Mouse (Mus musculus) midbrain, embryonic 12.5 days (tissue): ENCODE results near the gene Srsf2. TPM values are rescaled to one million over a fixed set of nuclear protein-coding genes. Genes with fewer than 3 reads are reported as not detected.

Experiments used
- ATAC-seq: fragments of 200-750 bp; cut with Nextera tagmentation; 2 replicates; pipeline ENCODE4 v1.8.0; 2017; ENCODE audit warnings: low read depth, moderate TSS enrichment, moderate library complexity; ENCODE audit not compliant: low FRiP score
- H3K27ac ChIP-seq: fragments of 300-500 bp; sonication (generic); replicated peaks from 2 replicates; pipeline ENCODE4 v1.5.1; 2016; ENCODE audit warnings: mild to moderate bottlenecking
- H3K27me3 ChIP-seq: fragments of 300-500 bp; sonication (generic); 2 replicates; pipeline ENCODE4 v1.6.1; 2016; ENCODE audit warnings: mild to moderate bottlenecking
- H3K36me3 ChIP-seq: fragments of 300-500 bp; sonication (generic); 2 replicates; pipeline ENCODE4 v1.6.1; 2016
- H3K4me1 ChIP-seq: fragments of 300-500 bp; sonication (generic); 2 replicates; pipeline ENCODE4 v1.6.1; 2016
- H3K4me2 ChIP-seq: fragments of 300-500 bp; sonication (generic); replicated peaks from 2 replicates; pipeline ENCODE4 v1.6.1; 2016; ENCODE audit warnings: mild to moderate bottlenecking, moderate library complexity
- H3K4me3 ChIP-seq: fragments of 300-500 bp; sonication (generic); 2 replicates; pipeline ENCODE4 v1.5.1; 2016; ENCODE audit warnings: mild to moderate bottlenecking
- H3K9ac ChIP-seq: fragments of 300-500 bp; sonication (generic); replicated peaks from 2 replicates; pipeline ENCODE4 v1.6.1; 2016; ENCODE audit warnings: mild to moderate bottlenecking, moderate library complexity
- H3K9me3 ChIP-seq: fragments of 300-500 bp; sonication (generic); 2 replicates; pipeline ENCODE4 v1.6.1; 2016; ENCODE audit warnings: mild to moderate bottlenecking
- WGBS: fragments of 180-500 bp; shearing (Covaris S2); methylation state at CpG from one replicate; pipeline ENCODE4 v1.1.7; 2016; 5-methylcytosine and 5-hydroxymethylcytosine counted together
- polyA plus RNA-seq: library from polyadenylated mRNA; unstranded; fragments of >200 nt; fragmentation: Nextera tagmentation; extraction: Ambion mirVana; gene quantifications from 2 replicates; pipeline ENCODE4 v1.2.1, GENCODE M21; 2016

Gene Srsf2
- polyA plus RNA-seq, 1 experiment from 2014 or later: 848 TPM

DNA sequence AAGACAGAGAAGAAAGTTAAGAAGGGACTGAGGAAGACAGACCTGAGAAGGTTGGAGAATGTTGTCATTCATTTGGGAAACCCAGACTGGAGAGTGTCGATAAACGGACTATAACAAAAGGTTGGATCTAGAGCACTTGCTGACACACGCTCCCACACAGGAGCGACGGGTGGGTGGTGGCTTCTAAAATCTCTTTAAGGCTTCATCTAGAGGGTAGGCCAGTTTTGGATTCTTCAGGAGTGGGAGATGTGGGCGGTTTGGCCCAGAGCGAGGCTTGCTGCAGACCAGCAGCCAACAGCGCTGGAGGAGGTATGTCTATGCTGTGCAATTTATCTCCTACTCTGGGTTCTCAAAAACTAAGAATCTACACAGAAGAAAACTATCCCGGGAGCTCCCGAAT is 30.3 kb downstream of the Srsf2 start:
- no peaks in the 10 kb centered on the region for H3K27me3 ChIP-seq
- no peak overlapping the region for H3K27ac ChIP-seq
- 92% methylated on average over 10 of the region's 10 CpGs for WGBS
- H3K9ac ChIP-seq: no peak overlapping the region
- ATAC-seq: no peak
- no peaks in the 10 kb centered on the region for H3K36me3 ChIP-seq
- H3K4me3 ChIP-seq: no peak overlapping the region
- no peak overlapping the region for H3K4me2 ChIP-seq
- no peaks in the 10 kb centered on the region for H3K9me3 ChIP-seq
- H3K4me1 ChIP-seq: peaks cover 48% of the 10 kb centered on the region

DNA sequence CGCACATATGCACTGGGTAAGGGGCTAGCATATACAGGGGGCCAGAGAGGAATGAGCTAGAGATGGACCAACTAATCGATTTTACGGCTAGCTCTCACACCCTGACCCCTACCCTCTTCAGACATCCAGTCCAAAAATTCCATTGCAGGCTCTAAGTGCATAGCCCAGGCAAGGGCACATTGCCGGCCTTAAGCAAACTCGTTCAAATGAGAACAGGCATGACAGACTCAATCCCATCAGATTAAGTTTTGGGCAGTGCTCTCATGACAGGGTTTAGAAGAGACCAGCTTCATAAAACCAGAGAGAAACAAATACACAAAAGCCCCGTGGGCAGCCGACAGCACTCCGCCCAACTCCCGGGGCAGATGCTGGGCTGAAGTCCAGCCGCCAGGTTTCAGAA is 30.7 kb downstream of the Srsf2 start:
- Histone ChIP-seq H3K27ac (no peak overlapping the region), H3K9me3 (no peaks in the 10 kb centered on the region), H3K4me3 (no peak overlapping the region), H3K27me3 (no peaks in the 10 kb centered on the region), H3K4me2 (no peak overlapping the region), H3K36me3 (no peaks in the 10 kb centered on the region), H3K9ac (no peak overlapping the region), H3K4me1 (peaks cover 44% of the 10 kb centered on the region)
- WGBS: 52% methylated on average over 10 of the region's 10 CpGs
- no peak for ATAC-seq

DNA sequence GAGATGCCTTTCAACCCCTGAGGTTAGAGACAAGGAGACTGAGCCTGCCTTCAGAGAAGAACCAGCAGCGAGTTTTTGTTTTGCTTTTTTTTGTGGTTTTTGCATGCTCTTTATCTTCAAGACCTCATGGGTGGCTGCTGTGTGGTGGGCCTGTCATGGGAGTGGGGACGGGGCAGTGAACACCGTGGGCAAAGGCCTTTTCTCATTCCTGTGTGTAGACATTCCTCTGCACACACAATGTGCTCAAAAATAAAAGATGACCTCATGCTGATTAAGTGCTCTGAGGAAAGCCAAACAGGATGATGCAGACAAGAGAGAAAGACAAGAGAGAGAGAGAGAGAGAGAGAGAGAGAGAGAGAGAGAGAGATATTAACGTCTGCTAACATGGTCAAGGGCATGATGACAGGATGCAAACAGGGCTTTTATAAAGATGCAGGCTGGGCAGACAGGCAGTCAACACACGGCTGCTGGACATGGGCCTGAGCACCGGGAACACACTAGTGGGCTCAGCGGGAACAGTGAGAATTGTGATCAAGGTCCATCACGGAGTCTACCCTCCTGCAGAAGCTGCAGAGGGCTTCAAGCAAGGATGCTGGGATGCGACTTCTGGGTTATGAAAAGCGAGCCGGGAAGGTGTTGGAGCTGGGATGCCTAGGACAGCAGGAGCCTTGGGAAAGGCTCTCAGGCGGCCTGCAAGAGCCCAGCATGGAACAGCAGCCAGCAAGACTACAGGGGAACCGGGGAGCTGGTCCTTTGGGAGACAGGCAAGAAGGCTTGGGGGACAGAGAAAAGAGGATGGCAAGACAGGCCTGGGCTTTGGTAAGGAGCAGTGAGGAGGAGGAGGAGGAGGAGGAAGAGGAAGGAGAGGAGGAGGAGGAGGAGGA is 31.6 kb downstream of the Srsf2 start:
- Histone ChIP-seq H3K27me3 (no peaks in the 10 kb centered on the region), H3K27ac (peak overlapping the region; percentile 5; the same call in 1 of the 2 replicates), H3K4me2 (no peak overlapping the region), H3K4me1 (peaks cover 35% of the 10 kb centered on the region), H3K4me3 (no peak overlapping the region), H3K36me3 (no peaks in the 10 kb centered on the region), H3K9me3 (no peaks in the 10 kb centered on the region), H3K9ac (no peak overlapping the region; the same call in 1 of the 2 replicates)
- WGBS: 52% methylated on average over 13 of the region's 13 CpGs
- ATAC-seq: no peak

DNA sequence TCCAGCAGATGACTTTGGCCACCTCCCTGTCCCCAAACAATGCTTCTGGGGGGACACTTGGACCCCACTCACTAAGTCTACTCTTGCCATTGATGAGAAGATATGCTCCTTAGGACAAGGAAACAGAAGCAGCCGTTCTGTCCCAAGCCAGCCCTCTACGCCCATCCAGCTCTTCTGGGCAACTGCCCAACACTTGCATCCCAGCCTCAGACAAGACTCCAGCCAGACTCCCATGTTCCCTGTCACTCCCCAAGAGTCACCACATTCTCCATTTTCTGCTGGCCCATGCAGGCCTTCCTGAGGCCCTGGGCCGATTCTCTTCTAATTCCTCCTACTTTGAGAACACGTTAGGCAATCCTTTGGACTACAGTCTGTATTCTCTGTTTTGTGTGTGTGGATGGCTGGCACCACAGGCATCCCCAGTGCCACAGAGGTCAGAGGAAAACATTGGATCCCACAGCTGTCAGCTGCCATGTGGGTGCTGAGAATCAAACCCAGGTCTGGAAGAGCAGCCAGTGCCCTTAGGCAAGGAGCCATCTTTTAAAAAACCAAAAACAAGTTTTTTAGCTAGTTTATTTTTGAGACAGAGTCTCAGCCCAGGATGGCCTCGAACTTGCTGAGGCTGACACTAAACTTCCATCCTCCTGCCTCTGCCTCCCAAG is 32.8 kb downstream of the Srsf2 start:
- no peaks in the 10 kb centered on the region for H3K9me3 ChIP-seq
- H3K4me2 ChIP-seq: no peak overlapping the region
- no peaks in the 10 kb centered on the region for H3K36me3 ChIP-seq
- H3K4me3 ChIP-seq: no peak overlapping the region
- no peak for ATAC-seq
- 95% methylated on average over 5 of the region's 5 CpGs for WGBS
- no peak overlapping the region for H3K27ac ChIP-seq
- peaks cover 33% of the 10 kb centered on the region for H3K4me1 ChIP-seq
- no peak overlapping the region for H3K9ac ChIP-seq
- no peaks in the 10 kb centered on the region for H3K27me3 ChIP-seq

DNA sequence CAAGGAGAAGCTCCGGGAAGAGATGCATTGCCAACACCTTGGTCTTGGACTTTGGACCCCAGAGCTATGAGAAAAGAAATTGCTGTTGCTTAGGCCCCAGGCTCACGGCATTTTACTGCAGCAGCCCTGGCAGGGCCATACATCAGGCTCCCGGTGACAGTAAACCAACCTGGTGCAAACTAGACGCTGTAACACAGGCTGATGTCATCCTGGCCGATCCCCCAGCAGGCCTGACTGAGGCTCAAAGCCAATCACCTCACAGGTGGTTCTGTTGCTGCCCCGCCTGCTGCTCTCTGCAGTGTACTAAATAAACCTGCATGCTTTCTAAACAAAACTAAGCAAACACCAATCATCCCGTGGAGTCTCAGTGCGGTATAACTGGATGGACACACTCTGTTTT is 34.2 kb downstream of the Srsf2 start:
- Histone ChIP-seq H3K9ac (no peak overlapping the region), H3K27me3 (no peaks in the 10 kb centered on the region), H3K36me3 (no peaks in the 10 kb centered on the region), H3K27ac (no peak overlapping the region), H3K9me3 (no peaks in the 10 kb centered on the region), H3K4me1 (peaks cover 44% of the 10 kb centered on the region), H3K4me2 (no peak overlapping the region), H3K4me3 (no peak overlapping the region)
- WGBS: 81% methylated on average over 8 of the region's 8 CpGs
- no peak for ATAC-seq

DNA sequence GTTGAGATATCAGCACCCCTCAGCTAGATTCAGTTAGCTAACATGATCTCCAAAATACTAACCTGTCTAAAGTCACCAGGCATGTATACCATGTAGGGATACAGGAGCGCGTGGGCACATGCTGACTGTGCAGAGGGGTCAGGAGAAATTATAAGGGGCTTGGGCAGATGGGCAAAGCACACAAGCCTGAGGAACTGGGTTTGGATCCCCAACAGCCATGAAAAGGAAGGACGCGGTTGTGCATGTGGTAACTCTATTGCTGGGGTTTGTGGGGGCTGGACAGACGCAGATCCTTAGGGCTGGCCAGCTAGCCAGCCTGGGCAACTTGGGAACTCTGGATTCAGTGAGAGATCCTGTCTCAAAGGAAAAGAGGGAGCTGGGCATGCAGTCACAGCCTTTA is 35.3 kb downstream of the Srsf2 start:
- no peak overlapping the region for H3K4me3 ChIP-seq
- no peak overlapping the region for H3K4me2 ChIP-seq
- no peaks in the 10 kb centered on the region for H3K27me3 ChIP-seq
- peaks cover 54% of the 10 kb centered on the region for H3K4me1 ChIP-seq
- no peaks in the 10 kb centered on the region for H3K9me3 ChIP-seq
- no peak for ATAC-seq
- no peak overlapping the region for H3K27ac ChIP-seq
- WGBS: 89% methylated on average over 5 of the region's 5 CpGs
- H3K9ac ChIP-seq: no peak overlapping the region
- H3K36me3 ChIP-seq: no peaks in the 10 kb centered on the region

DNA sequence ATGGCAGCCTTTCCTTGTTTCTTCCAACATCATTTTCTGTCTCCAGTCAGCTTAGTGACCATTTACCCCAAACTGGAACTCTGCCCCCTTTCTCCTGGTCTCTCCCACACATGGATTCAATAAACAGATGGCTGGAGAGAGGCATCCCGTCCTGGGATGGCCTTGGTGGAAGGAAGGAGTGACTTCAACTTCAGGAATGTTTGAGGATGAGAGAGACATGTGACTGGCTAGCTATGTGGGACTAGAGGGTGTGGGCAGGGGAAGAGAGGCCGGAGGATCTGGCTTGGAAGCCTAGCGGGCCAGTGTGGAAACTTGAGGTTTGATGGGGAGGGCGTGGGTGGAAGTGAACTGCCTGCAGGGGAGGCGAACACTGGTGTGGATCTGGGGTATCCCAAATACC is 36.1 kb downstream of the Srsf2 start:
- Histone ChIP-seq H3K9me3 (no peaks in the 10 kb centered on the region), H3K27me3 (no peaks in the 10 kb centered on the region), H3K27ac (no peak overlapping the region), H3K4me3 (no peak overlapping the region), H3K36me3 (no peaks in the 10 kb centered on the region), H3K4me2 (no peak overlapping the region), H3K4me1 (peaks cover 54% of the 10 kb centered on the region), H3K9ac (no peak overlapping the region)
- WGBS: 84% methylated on average over 5 of the region's 5 CpGs
- no peak for ATAC-seq

DNA sequence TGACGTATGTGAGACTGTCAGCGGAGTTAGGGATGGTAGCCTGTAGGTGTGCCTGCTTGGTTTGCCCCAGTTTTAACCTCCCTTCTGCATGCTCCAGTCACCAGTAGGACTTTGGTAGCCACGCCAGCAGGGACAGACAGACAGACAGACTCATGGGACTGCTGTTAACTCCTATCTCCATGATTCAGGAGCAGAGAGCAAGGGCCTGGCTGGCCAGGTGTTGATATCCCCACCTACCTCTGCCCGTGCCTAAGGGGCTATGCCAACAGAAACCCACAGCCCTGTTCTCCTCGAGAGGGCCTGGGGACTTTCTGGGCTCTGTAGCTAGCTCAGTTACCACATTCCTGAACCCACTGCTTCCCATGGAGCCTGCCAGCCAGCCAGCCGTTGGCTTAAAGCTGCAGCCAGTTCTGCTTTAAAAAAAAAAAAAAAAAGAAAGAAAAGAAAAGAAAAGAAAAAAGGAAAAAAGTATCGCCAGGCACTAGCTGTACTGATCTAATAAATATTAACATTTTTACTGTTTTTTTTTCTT is 37.9 kb downstream of the Srsf2 start:
- 19% methylated on average over 7 of the region's 7 CpGs for WGBS
- Histone ChIP-seq H3K27me3 (no peaks in the 10 kb centered on the region), H3K4me2 (peak overlapping the region; percentile 55; the same call in 1 of the 2 replicates), H3K36me3 (no peaks in the 10 kb centered on the region), H3K4me1 (peaks cover 60% of the 10 kb centered on the region), H3K4me3 (no peak overlapping the region), H3K9ac (0 out of 2 replicates have a peak overlapping the region, but pooled peaks have one; percentile 47), H3K27ac (peak overlapping the region; percentile 98), H3K9me3 (no peaks in the 10 kb centered on the region)
- no peak for ATAC-seq

DNA sequence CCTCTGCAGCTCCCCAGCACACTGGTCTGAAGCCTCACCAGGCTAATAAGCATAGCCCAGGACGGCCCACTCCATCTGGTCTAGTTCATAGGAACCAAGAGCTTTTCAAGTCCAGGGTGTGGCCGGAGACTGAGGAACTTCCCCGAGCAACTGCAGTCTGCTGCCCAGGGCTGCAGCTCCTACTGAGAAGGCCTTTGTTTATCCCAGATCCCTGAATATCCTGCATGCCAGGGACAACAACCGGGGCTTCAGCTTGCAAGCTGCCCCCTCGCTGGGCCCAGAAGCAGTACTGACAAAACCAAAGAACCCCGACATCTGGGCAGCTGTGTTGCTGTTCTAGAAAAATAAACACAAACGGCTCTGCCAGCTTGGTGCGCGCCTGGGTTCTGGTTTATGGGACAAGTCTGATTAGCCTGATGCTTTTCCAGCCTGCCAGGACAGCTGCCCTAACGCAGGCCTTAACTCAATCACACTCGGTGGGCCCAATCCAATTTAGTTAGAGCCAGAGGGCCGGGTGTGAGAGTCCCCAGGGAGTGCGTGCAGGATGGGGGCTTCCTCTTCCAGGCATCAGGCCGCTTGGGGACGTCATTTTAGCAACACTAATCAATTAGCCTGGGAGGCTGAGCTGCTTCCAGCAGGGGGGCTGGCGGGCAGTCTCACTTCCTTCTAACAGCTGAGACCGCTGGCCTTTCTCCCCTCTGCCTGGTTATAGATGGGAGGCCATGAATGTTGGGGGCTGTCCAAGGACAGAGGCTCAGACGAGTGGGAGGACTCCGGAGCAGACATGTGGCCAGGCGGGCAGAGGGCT is 38.6 kb downstream of the Srsf2 start:
- peak overlapping the region; percentile 55; the same call in 1 of the 2 replicates for H3K4me2 ChIP-seq
- peaks cover 3% of the 10 kb centered on the region for H3K27me3 ChIP-seq
- WGBS: 5% methylated on average over 20 of the region's 20 CpGs
- peak; percentile 14; the same call in 1 of the 2 replicates for ATAC-seq
- H3K9me3 ChIP-seq: no peaks in the 10 kb centered on the region
- H3K9ac ChIP-seq: peak overlapping the region; percentile 47; the same call in 1 of the 2 replicates
- no peak overlapping the region for H3K4me3 ChIP-seq
- peaks cover 64% of the 10 kb centered on the region for H3K4me1 ChIP-seq
- no peaks in the 10 kb centered on the region for H3K36me3 ChIP-seq
- H3K27ac ChIP-seq: peak overlapping the region; percentile 98

DNA sequence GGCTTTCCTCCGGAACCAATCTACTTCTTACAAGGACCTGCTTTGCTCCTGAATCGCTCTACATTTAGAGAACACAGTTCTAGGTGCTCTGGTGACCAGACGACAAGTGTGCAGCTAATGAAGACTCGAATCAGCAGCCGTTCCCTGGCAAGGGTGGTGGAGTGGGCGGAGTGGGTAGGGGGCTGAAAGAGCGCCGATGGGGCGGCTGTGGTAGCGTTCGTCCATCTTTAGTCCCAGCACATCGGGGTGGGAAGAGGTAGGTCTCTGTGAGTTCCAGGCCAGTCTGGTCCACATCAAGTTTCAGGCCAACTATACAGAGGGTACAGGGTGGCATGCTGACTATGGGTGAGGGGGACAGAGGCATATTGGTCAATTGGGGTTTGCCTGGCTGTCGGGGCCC is 39.3 kb downstream of the Srsf2 start:
- H3K4me2 ChIP-seq: peak overlapping the region; percentile 55; the same call in 1 of the 2 replicates
- H3K36me3 ChIP-seq: no peaks in the 10 kb centered on the region
- ATAC-seq: no peak
- H3K27ac ChIP-seq: peak overlapping the region; percentile 98
- H3K4me3 ChIP-seq: no peak overlapping the region
- H3K4me1 ChIP-seq: peaks cover 64% of the 10 kb centered on the region
- 69% methylated on average over 13 of the region's 13 CpGs for WGBS
- no peak overlapping the region for H3K9ac ChIP-seq
- no peaks in the 10 kb centered on the region for H3K9me3 ChIP-seq
- H3K27me3 ChIP-seq: peaks cover 3% of the 10 kb centered on the region

DNA sequence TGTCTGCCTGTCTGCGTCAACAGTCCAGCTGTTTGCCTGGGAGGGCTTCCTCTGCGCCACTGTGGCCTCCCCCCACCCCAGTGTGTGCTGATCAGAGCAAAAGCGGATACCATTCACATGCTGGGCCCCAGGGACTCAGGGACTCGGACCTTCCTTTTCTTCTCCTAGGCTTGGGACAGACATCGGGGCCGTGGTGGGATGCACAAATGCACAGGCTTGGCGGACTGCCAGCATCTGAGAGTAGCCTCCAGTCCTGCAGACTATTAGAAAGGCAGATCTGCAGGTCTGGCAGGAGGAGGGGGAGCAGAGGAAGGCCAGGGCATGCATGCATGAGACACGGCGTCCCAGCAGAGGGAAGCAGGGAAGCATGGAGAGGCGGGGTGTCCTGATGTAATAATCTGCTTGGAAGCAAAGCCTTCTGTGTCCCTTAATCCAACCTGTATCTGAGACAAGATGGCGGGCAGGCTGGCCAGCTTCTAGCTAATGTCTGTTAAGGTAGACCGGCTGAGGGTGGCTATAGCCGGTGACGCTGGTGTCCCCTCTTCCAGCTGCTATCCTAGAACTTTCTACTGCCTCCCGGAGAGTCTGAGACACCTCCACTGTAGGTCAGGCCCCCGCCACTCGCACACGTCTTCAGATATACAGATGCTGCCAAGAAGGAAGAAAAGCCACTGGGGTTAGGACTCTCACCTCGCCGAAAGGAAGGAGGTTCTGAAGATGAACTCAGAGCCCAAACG is 39.9 kb downstream of the Srsf2 start:
- peaks cover 68% of the 10 kb centered on the region for H3K4me1 ChIP-seq
- WGBS: 32% methylated on average over 18 of the region's 21 CpGs

More for the DNA sequence above, 39.9 kb downstream of the Srsf2 start:
- Histone ChIP-seq H3K27ac (peak overlapping the region; percentile 98), H3K4me3 (no peak overlapping the region), H3K27me3 (peaks cover 3% of the 10 kb centered on the region), H3K4me2 (peak overlapping the region; percentile 55), H3K9ac (peak overlapping the region; percentile 39; the same call in 1 of the 2 replicates), H3K9me3 (no peaks in the 10 kb centered on the region), H3K36me3 (no peaks in the 10 kb centered on the region)
- ATAC-seq: peak; percentile 44
